Mouse (Mus musculus): ENCODE measurements around the gene Map4. TPM values are rescaled to one million over a fixed set of nuclear protein-coding genes. Genes with fewer than 3 reads are reported as not detected.
A peak's percentile ranks its signal among the peaks of the same experiment; 100 is the strongest.

Gene Map4
- total and polyA plus RNA-seq, 3 experiments = 14.4 to 45.8 (median 28.9) TPM

- Histone ChIP-seq H3K4me1 (ENCODE audit: control insufficient read depth in 1 of 2, insufficient read depth in 2 of 2) (no peaks in the 10 kb centered on the region), H3K4me2 (ENCODE audit: insufficient read depth, low read depth, poor library complexity, severe bottlenecking) (no peak overlapping the region), H3K4me3 (replicated peaks in 1 of 3; ENCODE audit: low read depth in 2 of 3, low read length in 2 of 3, poor library complexity in 1 of 3) (no peak overlapping the region), H3K27me3 (replicated peaks) (no peaks in the 10 kb centered on the region), H3K36me3 (replicated peaks in 1 of 2; ENCODE audit: control insufficient read depth in 1 of 2, insufficient read depth in 1 of 2, low read length in 1 of 2) (peaks cover 70 to 83% of the 10 kb centered on the region in 2 experiments), H3K27ac (ENCODE audit: insufficient read depth, low read depth) (no peak overlapping the region), H3K9ac (ENCODE audit: insufficient read depth, low read depth) (no peak overlapping the region), H3K79me2 (replicated peaks; ENCODE audit: control insufficient read depth, extremely low read depth, insufficient read depth, poor library complexity, severe bottlenecking) (no peaks in the 10 kb centered on the region), H3K9me3 (replicated peaks; ENCODE audit: low read length) (no peaks in the 10 kb centered on the region)
- in situ Hi-C loops (cut with MboI; ENCODE audit: low pct_ligation_motif_present, low pct_unique_long_range_greater_than_20kb, low sequenced_read_pairs) = no loop called here
- TF ChIP-seq CTCF (conservative IDR thresholded peaks at IDR 0.05 in 1 of 2, IDR thresholded peaks at IDR 0.05 in 1 of 2; ENCODE audit: low read depth in 2 of 2, low read length in 2 of 2) (peak in 1 of 2 experiments; percentile 37; a peak in 2 of 4 replicates), TCF12 (IDR thresholded peaks at IDR 0.05; ENCODE audit: low read depth, low read length) (no peak)
- DNase-seq (ENCODE audit: extremely low read depth) = no peak
- dilution Hi-C loops (cut with MboI; ENCODE audit: extremely low pct_ligation_motif_present, extremely low pct_unique_long_range_greater_than_20kb, low sequenced_read_pairs) = no loop called here
These were observed 162.0 kb downstream of the Map4 start for GRCm38 (mm10) chr9:110093303-110093702.

- in situ Hi-C loops (cut with MboI; ENCODE audit: low pct_ligation_motif_present, low pct_unique_long_range_greater_than_20kb, low sequenced_read_pairs) = no loop called here
- Histone ChIP-seq H3K9me3 (replicated peaks; ENCODE audit: low read length) (no peaks in the 10 kb centered on the region), H3K79me2 (replicated peaks; ENCODE audit: control insufficient read depth, extremely low read depth, insufficient read depth, poor library complexity, severe bottlenecking) (peaks cover 9% of the 10 kb centered on the region), H3K9ac (ENCODE audit: insufficient read depth, low read depth) (no peak overlapping the region), H3K36me3 (replicated peaks in 1 of 2; ENCODE audit: control insufficient read depth in 1 of 2, insufficient read depth in 1 of 2, low read length in 1 of 2) (peaks cover 67 to 81% of the 10 kb centered on the region in 2 experiments), H3K4me1 (ENCODE audit: control insufficient read depth in 1 of 2, insufficient read depth in 2 of 2) (peaks cover 0 to 9% of the 10 kb centered on the region in 2 experiments; a peak in 2 of 4 replicates), H3K4me2 (ENCODE audit: insufficient read depth, low read depth, poor library complexity, severe bottlenecking) (no peak overlapping the region), H3K27ac (ENCODE audit: insufficient read depth, low read depth) (no peak overlapping the region), H3K27me3 (replicated peaks) (no peaks in the 10 kb centered on the region), H3K4me3 (replicated peaks in 1 of 3; ENCODE audit: low read depth in 2 of 3, low read length in 2 of 3, poor library complexity in 1 of 3) (no peak overlapping the region)
- dilution Hi-C loops (cut with MboI; ENCODE audit: extremely low pct_ligation_motif_present, extremely low pct_unique_long_range_greater_than_20kb, low sequenced_read_pairs) = no loop called here
- DNase-seq (ENCODE audit: extremely low read depth) = no peak
- TF ChIP-seq MAZ (IDR thresholded peaks at IDR 0.05; ENCODE audit: low read depth, low read length) = no peak
- TF ChIP-seq HCFC1 (IDR thresholded peaks at IDR 0.05; ENCODE audit: low read depth, low read length) = no peak
- TF ChIP-seq GABPA (IDR thresholded peaks at IDR 0.05; ENCODE audit: insufficient replicate concordance, low read depth, low read length) = no peak
- TF ChIP-seq E2F4 (IDR thresholded peaks at IDR 0.05; ENCODE audit: insufficient replicate concordance, low read depth, low read length) = no peak
- TF ChIP-seq MAX (IDR thresholded peaks at IDR 0.05; ENCODE audit: low read length) = no peak
- TF ChIP-seq NELFE (IDR thresholded peaks at IDR 0.05; ENCODE audit: low read depth, low read length) = no peak
- no peak for TF ChIP-seq ELF1 (IDR thresholded peaks at IDR 0.05; ENCODE audit: low read depth, low read length)
These were observed 163.5 kb downstream of the Map4 start for GRCm38 (mm10) chr9:110094761-110095160.

GRCm38 (mm10) chr9:110097791-110098190 is 166.5 kb downstream of the Map4 start:
- Histone ChIP-seq H3K27me3 (replicated peaks) (no peaks in the 10 kb centered on the region), H3K79me2 (replicated peaks; ENCODE audit: control insufficient read depth, extremely low read depth, insufficient read depth, poor library complexity, severe bottlenecking) (peaks cover 19% of the 10 kb centered on the region), H3K4me1 (ENCODE audit: control insufficient read depth in 1 of 2, insufficient read depth in 2 of 2) (peaks cover 0 to 17% of the 10 kb centered on the region in 2 experiments; a peak in 2 of 4 replicates), H3K36me3 (replicated peaks in 1 of 2; ENCODE audit: control insufficient read depth in 1 of 2, insufficient read depth in 1 of 2, low read length in 1 of 2) (peaks cover 41 to 63% of the 10 kb centered on the region in 2 experiments), H3K27ac (ENCODE audit: insufficient read depth, low read depth) (no peak overlapping the region), H3K4me3 (replicated peaks in 1 of 3; ENCODE audit: low read depth in 2 of 3, low read length in 2 of 3, poor library complexity in 1 of 3) (no peak overlapping the region), H3K9me3 (replicated peaks; ENCODE audit: low read length) (no peaks in the 10 kb centered on the region), H3K4me2 (ENCODE audit: insufficient read depth, low read depth, poor library complexity, severe bottlenecking) (no peak overlapping the region), H3K9ac (ENCODE audit: insufficient read depth, low read depth) (no peak overlapping the region)
- in situ Hi-C loops (cut with MboI; ENCODE audit: low pct_ligation_motif_present, low pct_unique_long_range_greater_than_20kb, low sequenced_read_pairs) (no loop called here), dilution Hi-C loops (cut with MboI; ENCODE audit: extremely low pct_ligation_motif_present, extremely low pct_unique_long_range_greater_than_20kb, low sequenced_read_pairs) (no loop called here)
- DNase-seq (ENCODE audit: extremely low read depth) = no peak
- TF ChIP-seq IRF4 (IDR thresholded peaks at IDR 0.05; ENCODE audit: low read depth, low read length) = no peak
- TF ChIP-seq MXI1 (IDR thresholded peaks at IDR 0.05; ENCODE audit: low read depth, low read length) = no peak
- no peak for TF ChIP-seq MAFK (IDR thresholded peaks at IDR 0.05; ENCODE audit: insufficient replicate concordance, low read length)
- TF ChIP-seq ZNF384 (IDR thresholded peaks at IDR 0.05; ENCODE audit: low read depth, low read length) = no peak
- TF ChIP-seq E2F4 (IDR thresholded peaks at IDR 0.05; ENCODE audit: insufficient replicate concordance, low read depth, low read length) = no peak
- TF ChIP-seq CTCF (conservative IDR thresholded peaks at IDR 0.05 in 1 of 2, IDR thresholded peaks at IDR 0.05 in 1 of 2; ENCODE audit: low read depth in 2 of 2, low read length in 2 of 2) = no peak
- TF ChIP-seq EP300 (IDR thresholded peaks at IDR 0.05; ENCODE audit: low read length) = no peak
- no peak for TF ChIP-seq NRF1 (IDR thresholded peaks at IDR 0.05; ENCODE audit: low read depth, low read length)
- TF ChIP-seq POLR2AphosphoS2 (IDR thresholded peaks at IDR 0.05; ENCODE audit: low read depth, low read length) = no peak
- TF ChIP-seq BHLHE40 (IDR thresholded peaks at IDR 0.05; ENCODE audit: low read depth, low read length) = no peak

Measured in CH12.LX (cell line).